Mouse (Mus musculus) lung, embryonic 15.5 days (tissue): Measurements from ENCODE around the gene Elobl. TPM values are rescaled to one million over a fixed set of nuclear protein-coding genes. Genes with fewer than 3 reads are reported as not detected.
A peak's percentile ranks its signal among the peaks of the same experiment; 100 is the strongest.

ENCODE experiments used
- ATAC-seq: fragments of 200-750 bp; cut with Nextera tagmentation; 2 replicates; pipeline ENCODE4 v1.8.0; 2017; ENCODE audit warnings: moderate number of reproducible peaks, borderline replicate concordance; ENCODE audit not compliant: low FRiP score, low TSS enrichment; ENCODE audit errors: extremely low read depth
- H3K27ac ChIP-seq: fragments of 300-500 bp; sonication (generic); 2 replicates; pipeline ENCODE4 v1.5.1; 2015; ENCODE audit warnings: moderate library complexity, mild to moderate bottlenecking, inconsistent platforms
- H3K27me3 ChIP-seq: fragments of 300-500 bp; sonication (generic); 2 replicates; pipeline ENCODE4 v1.6.1; 2015; ENCODE audit warnings: inconsistent platforms
- H3K36me3 ChIP-seq: fragments of 300-500 bp; sonication (generic); 2 replicates; pipeline ENCODE4 v1.6.1; 2015; ENCODE audit warnings: inconsistent platforms
- H3K4me1 ChIP-seq: fragments of 300-500 bp; sonication (generic); 2 replicates; pipeline ENCODE4 v1.6.1; 2015; ENCODE audit warnings: inconsistent platforms
- H3K4me2 ChIP-seq: fragments of 300-500 bp; sonication (generic); 2 replicates; pipeline ENCODE4 v1.6.1; 2015; ENCODE audit warnings: inconsistent platforms, mild to moderate bottlenecking, moderate library complexity
- H3K4me3 ChIP-seq: fragments of 300-500 bp; sonication (generic); 2 replicates; pipeline ENCODE4 v1.5.1; 2015; ENCODE audit warnings: mild to moderate bottlenecking, inconsistent platforms
- H3K9ac ChIP-seq: fragments of 300-500 bp; sonication (generic); 2 replicates; pipeline ENCODE4 v1.6.1; 2015; ENCODE audit warnings: inconsistent platforms
- H3K9me3 ChIP-seq: fragments of 300-500 bp; sonication (generic); 2 replicates; pipeline ENCODE4 v1.6.1; 2016; ENCODE audit warnings: inconsistent platforms
- WGBS: fragments of 180-500 bp; shearing (Covaris S2); methylation state at CpG from one replicate; pipeline ENCODE4 v1.1.7; 2015; 5-methylcytosine and 5-hydroxymethylcytosine counted together
- polyA plus RNA-seq: library from polyadenylated mRNA; unstranded; fragments of >200 nt; fragmentation: Nextera tagmentation; extraction: Ambion mirVana; gene quantifications from 2 replicates; pipeline ENCODE4 v1.2.1, GENCODE M21; 2015

Gene Elobl
- not detected in 2 replicates for polyA plus RNA-seq

DNA sequence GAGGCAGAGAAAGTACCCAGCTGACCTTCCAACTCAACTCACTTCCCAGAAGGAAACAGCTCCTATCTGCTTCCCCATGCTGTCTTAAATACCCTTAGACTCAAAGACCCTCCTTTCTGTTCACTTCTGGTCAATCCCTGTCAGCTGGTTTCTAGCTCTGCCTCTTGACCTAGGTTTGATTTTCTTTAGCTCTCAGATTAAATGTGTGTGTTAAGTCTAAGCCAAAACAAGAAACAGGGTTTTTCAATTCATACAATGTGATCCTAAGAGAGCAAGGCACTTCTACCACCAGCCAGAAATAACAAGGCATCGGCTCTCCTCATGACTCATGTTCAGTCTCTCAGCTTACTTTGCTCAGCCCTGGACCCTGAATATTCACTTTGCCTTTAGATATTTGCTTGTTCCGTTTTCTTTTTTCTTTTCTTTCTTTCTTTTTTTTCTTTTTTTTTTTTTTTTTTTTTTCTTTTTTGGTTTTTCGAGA, at the start of gene Elobl:
TSS of gene Elobl (minus strand) at position 51 of the 481 bp plus-strand sequence.
- H3K9ac ChIP-seq: no peak within 1 kb of the TSS
- ATAC-seq: no peak
- WGBS: 89% methylated on average over 2 of the region's 3 CpGs

DNA sequence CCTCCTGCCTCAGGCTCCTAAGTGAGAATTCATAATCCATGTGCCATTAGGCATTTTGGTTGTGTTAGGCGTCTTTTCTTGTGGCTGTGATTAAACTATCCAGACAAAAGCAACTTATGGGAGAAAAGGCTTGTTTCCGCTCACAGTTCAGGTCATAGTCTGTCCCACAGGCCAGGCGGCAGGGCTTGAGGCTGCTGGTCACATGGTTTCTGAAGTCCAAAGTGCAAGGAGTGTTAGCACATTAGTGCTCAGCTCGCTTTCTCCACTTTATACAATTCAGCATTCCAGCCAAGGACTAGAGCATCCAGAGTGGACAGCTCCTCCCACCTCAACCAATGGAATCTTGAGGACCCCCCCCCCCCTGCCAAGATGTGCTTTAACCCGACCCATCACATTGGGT, 45.5 kb upstream of the Elobl start:
- Histone ChIP-seq H3K27me3 (no peaks in the 10 kb centered on the region), H3K4me2 (no peak overlapping the region), H3K9me3 (no peaks in the 10 kb centered on the region), H3K9ac (no peak overlapping the region), H3K4me1 (no peaks in the 10 kb centered on the region), H3K27ac (no peak overlapping the region), H3K36me3 (peaks cover 53% of the 10 kb centered on the region), H3K4me3 (no peak overlapping the region)
- ATAC-seq: no peak
- 89% methylated on average over 5 of the region's 5 CpGs for WGBS

More for the DNA sequence above, at the start of gene Elobl:
- Histone ChIP-seq H3K36me3 (no peaks in the 10 kb centered on the region), H3K27me3 (no peaks in the 10 kb centered on the region), H3K27ac (no peak within 1 kb of the TSS), H3K4me1 (no peaks in the 10 kb centered on the region), H3K4me2 (no peak within 1 kb of the TSS), H3K4me3 (no peak within 1 kb of the TSS), H3K9me3 (no peaks in the 10 kb centered on the region)

DNA sequence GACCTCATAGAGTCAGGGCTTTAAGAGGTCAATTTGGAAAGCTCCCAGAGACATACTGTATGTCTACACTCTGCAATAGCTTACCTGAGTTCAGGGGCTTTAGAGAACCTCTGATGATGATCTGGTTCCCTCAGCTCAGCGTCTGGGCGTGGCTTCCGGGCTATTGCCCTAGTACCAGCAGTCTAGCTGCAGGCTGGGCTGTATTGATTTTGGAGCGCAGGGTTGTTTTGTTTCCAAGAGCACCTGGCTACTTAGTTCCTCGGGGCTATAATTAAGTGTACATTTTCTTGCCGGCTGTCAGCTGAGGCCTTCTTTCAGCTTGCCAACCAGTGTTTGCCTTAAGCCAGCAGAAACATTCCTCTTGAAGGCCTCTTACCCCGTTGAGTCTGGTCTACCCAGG, 42.8 kb upstream of the Elobl start:
- no peak for ATAC-seq
- H3K4me2 ChIP-seq: no peak overlapping the region
- WGBS: 76% methylated on average over 7 of the region's 7 CpGs
- H3K4me1 ChIP-seq: no peaks in the 10 kb centered on the region
- no peak overlapping the region for H3K27ac ChIP-seq
- H3K27me3 ChIP-seq: no peaks in the 10 kb centered on the region
- H3K9ac ChIP-seq: no peak overlapping the region
- no peaks in the 10 kb centered on the region for H3K9me3 ChIP-seq
- H3K36me3 ChIP-seq: peaks cover 51% of the 10 kb centered on the region
- H3K4me3 ChIP-seq: no peak overlapping the region

DNA sequence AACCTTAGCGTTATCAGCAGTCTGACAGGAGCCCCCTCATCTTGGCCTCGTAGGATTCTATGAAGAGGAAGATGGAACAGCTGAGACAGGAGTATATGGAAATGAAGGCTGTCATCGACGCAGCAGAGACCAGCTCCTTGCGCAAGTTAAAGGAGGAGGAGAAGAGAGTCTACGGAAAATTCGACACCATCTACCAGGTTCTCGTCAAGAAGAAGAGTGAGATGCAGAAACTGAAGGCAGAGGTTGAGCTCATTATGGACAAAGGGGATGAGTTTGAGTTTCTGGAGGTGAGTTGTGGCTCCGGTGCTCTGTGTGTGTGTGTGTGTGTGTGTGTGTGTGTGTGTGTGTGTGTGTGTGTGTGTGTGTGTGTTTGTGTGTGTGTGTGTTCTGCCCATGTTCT, 42.3 kb upstream of the Elobl start:
- no peak for ATAC-seq
- H3K9ac ChIP-seq: no peak overlapping the region
- peaks cover 50% of the 10 kb centered on the region for H3K36me3 ChIP-seq
- H3K4me3 ChIP-seq: no peak overlapping the region
- no peak overlapping the region for H3K27ac ChIP-seq
- no peaks in the 10 kb centered on the region for H3K9me3 ChIP-seq
- 0 out of 2 replicates have a peak, but pooled peaks cover under 1% of the 10 kb centered on the region for H3K4me1 ChIP-seq
- 86% methylated on average over 9 of the region's 9 CpGs for WGBS
- no peak overlapping the region for H3K4me2 ChIP-seq
- H3K27me3 ChIP-seq: no peaks in the 10 kb centered on the region

DNA sequence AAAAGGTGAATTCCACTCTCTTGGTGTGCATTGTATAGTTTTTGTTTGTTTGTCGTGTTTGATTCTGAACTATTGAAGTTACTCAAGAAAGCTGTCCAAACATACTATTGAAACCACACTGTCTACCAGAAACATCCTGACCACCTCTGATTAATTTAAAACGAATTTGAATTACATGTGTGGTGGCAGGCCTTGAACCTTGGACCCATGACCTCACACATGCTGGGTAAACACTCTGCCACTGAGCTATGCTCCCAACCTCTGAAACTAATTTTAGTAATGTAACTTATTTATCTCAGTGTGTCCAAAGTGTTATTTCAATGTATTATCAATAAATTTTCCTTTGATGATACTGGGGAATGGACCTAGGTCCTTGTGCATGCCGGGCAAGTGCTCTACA, 40.9 kb upstream of the Elobl start:
- Histone ChIP-seq H3K9me3 (no peaks in the 10 kb centered on the region), H3K4me1 (peaks cover 14% of the 10 kb centered on the region), H3K9ac (no peak overlapping the region), H3K36me3 (peaks cover 35% of the 10 kb centered on the region), H3K4me3 (no peak overlapping the region), H3K4me2 (no peak overlapping the region), H3K27me3 (no peaks in the 10 kb centered on the region), H3K27ac (no peak overlapping the region)
- ATAC-seq: no peak
- 80% methylated on average over 3 of the region's 3 CpGs for WGBS

DNA sequence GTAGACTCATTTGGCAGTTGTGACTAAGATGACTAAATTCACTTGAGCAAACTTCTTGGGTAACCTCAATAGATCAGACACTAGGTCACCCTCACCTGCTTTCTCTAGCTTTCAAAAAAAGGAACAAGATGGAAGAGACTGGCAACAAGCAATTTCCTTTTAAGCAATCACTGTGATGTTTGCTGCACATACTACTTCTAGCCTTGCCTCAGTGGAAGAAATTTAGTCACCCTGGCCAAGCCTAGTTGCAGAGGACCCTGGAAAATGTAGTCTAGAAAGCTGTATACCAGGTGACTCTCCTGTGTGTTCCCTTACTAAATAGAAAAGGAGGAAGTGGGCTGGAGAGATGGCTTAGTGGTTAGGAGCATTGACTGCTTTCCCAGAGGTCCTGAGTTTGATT, 39.7 kb upstream of the Elobl start:
- Histone ChIP-seq H3K4me3 (no peak overlapping the region), H3K27me3 (no peaks in the 10 kb centered on the region), H3K27ac (no peak overlapping the region), H3K9ac (no peak overlapping the region), H3K4me2 (no peak overlapping the region), H3K36me3 (peaks cover 23% of the 10 kb centered on the region; the same call in 1 of the 2 replicates), H3K4me1 (peaks cover 21% of the 10 kb centered on the region), H3K9me3 (no peaks in the 10 kb centered on the region)
- no peak for ATAC-seq

DNA sequence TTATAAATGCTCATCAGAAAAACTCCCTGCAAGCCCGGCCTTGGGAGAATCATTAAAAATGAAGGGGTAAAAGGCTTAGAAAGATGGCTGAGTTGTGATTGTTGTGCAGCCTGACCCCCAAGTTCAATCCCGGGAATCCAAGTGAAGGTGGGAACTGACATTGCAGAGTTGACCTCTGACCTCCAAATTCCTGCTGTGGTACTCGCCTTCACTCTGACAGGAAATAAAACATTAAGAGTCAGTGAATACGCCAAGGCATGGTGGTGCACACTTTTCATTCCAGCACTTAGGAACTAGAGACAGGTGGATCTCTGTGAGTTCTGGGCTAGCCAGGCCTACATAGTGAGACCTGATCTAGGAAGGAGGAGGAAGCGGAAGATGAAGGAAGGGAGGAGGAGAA, 38.7 kb upstream of the Elobl start:
- ATAC-seq: no peak
- Histone ChIP-seq H3K27me3 (no peaks in the 10 kb centered on the region), H3K9ac (no peak overlapping the region), H3K27ac (no peak overlapping the region), H3K4me1 (peaks cover 24% of the 10 kb centered on the region), H3K36me3 (peaks cover 14% of the 10 kb centered on the region; the same call in 1 of the 2 replicates), H3K4me3 (no peak overlapping the region), H3K4me2 (no peak overlapping the region), H3K9me3 (no peaks in the 10 kb centered on the region)
- WGBS: 56% methylated on average over 5 of the region's 5 CpGs

DNA sequence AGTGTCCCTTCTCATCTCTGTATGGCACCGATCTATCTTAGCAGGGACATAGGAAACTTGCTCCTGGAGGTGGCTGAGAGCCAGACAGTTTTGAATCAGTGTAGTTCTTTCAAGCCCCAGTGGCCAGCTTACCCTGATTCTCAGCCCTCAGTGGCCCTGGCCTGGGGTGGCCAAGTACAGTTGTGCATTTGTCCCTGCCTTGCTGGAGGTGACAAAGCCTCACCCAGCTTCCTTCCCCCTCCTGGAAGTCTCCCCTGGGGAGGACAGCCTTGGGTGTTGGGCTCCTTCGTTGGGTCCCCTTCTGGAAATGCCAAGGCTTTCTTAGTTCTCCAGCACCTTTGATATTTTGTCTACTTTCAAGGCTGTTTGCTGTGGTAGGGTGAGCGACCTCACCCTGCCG, 37.0 kb upstream of the Elobl start:
- H3K36me3 ChIP-seq: peaks cover 8% of the 10 kb centered on the region; the same call in 1 of the 2 replicates
- H3K4me3 ChIP-seq: no peak overlapping the region
- H3K9me3 ChIP-seq: no peaks in the 10 kb centered on the region
- no peak overlapping the region for H3K9ac ChIP-seq
- peaks cover 27% of the 10 kb centered on the region for H3K4me1 ChIP-seq
- no peak for ATAC-seq
- H3K27ac ChIP-seq: peak overlapping the region; percentile 42
- H3K4me2 ChIP-seq: no peak overlapping the region
- WGBS: 48% methylated on average over 4 of the region's 4 CpGs
- H3K27me3 ChIP-seq: no peaks in the 10 kb centered on the region

DNA sequence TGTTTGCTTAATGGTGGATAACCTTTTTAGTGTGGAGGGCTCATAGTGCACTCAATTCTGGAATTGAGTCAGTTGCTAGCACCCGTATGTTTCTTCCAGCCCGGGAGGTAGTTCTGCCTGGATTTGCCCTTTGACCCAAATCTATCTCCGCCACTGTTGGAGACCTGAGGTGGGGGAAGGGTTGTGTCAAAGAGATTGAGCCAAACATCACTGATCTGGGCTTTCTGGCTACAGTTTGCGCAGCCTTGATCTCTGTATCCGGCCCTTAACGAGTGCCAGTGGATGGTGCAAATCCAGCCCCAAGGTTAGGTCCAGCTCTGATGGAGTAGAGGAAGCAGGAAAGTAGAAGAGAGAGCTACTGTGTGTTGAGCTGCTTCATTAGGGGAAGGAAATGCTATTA, 36.3 kb upstream of the Elobl start:
- no peaks in the 10 kb centered on the region for H3K9me3 ChIP-seq
- H3K36me3 ChIP-seq: peaks cover 8% of the 10 kb centered on the region; the same call in 1 of the 2 replicates
- H3K27ac ChIP-seq: peak overlapping the region; percentile 41
- H3K4me3 ChIP-seq: peak overlapping the region; percentile 1; the same call in 1 of the 2 replicates
- WGBS: 24% methylated on average over 6 of the region's 6 CpGs
- H3K27me3 ChIP-seq: no peaks in the 10 kb centered on the region
- peak overlapping the region; percentile 39 for H3K4me2 ChIP-seq
- ATAC-seq: no peak
- H3K4me1 ChIP-seq: peaks cover 27% of the 10 kb centered on the region
- no peak overlapping the region for H3K9ac ChIP-seq

DNA sequence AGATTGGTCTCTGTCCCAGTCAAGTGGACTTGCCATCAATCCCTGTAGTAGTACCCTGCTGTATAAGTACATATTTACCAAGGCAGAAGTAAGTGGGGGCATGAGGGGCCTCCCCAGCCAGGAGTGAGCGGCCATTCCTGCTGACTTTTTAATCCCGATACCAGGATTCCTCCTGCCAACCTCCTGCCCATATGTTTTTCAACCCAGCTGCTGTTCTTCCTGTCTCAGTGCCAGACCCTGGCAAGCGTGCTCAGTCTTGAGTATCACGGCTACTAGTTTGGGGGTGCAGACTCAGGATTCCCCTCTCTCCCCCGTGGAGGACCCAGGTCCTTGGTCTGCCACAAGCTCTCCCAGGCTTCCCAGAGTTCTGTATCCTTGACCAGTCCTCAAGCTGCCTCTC, 35.9 kb upstream of the Elobl start:
- Histone ChIP-seq H3K9me3 (no peaks in the 10 kb centered on the region), H3K4me2 (peak overlapping the region; percentile 39), H3K4me3 (peak overlapping the region; percentile 1; the same call in 1 of the 2 replicates), H3K9ac (no peak overlapping the region), H3K4me1 (peaks cover 27% of the 10 kb centered on the region), H3K27ac (peak overlapping the region; percentile 41), H3K27me3 (no peaks in the 10 kb centered on the region), H3K36me3 (peaks cover 8% of the 10 kb centered on the region; the same call in 1 of the 2 replicates)
- WGBS: 32% methylated on average over 5 of the region's 5 CpGs
- no peak for ATAC-seq

DNA sequence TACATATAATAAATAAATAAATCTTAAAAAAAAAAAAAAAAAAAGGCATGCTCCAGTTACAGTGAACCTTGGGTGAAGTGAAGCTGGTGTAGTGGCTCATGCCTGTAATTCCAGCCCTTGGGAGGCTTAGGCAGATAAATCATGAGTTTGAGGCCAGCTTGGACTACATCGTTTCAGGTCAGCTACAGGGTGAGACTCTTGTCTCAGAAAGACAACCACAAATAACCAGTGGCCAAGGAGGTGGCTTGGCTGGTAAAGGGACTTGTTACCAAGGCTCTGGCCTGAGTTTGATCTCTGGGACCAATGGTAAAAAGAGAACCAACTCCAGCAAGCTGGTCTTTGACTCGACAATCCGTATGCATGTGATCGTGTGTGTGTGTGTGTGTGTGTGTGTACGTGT, 35.3 kb upstream of the Elobl start:
- Histone ChIP-seq H3K27ac (no peak overlapping the region), H3K27me3 (no peaks in the 10 kb centered on the region), H3K9ac (no peak overlapping the region), H3K4me2 (peak overlapping the region; percentile 39), H3K9me3 (no peaks in the 10 kb centered on the region), H3K4me1 (peaks cover 27% of the 10 kb centered on the region), H3K4me3 (no peak overlapping the region), H3K36me3 (peaks cover 8% of the 10 kb centered on the region; the same call in 1 of the 2 replicates)
- no peak for ATAC-seq
- 71% methylated on average over 5 of the region's 5 CpGs for WGBS

DNA sequence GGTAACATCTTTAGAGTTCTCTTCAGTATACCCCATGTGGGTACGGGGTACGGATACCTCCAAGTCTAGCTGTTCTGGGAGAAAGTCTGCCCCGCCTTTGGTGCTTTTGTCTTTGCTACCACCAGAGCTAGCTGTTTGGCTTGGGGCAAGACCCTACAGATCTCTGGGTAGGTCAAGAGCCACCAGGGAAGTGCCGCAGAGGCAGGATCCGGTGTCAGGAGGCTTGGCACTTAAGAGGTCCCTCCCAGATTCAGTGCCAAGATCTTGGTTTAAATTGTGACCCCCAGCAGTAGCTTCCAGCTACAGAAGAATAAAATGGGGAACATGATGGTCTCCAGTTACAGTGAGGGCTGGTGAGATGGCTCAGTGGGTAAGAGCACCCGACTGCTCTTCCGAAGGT, 34.8 kb upstream of the Elobl start:
- Histone ChIP-seq H3K27ac (0 out of 2 replicates have a peak overlapping the region, but pooled peaks have one; percentile 2), H3K27me3 (no peaks in the 10 kb centered on the region), H3K4me2 (peak overlapping the region; percentile 73), H3K4me1 (peaks cover 27% of the 10 kb centered on the region), H3K36me3 (peaks cover 7% of the 10 kb centered on the region; the same call in 1 of the 2 replicates), H3K9me3 (no peaks in the 10 kb centered on the region), H3K9ac (no peak overlapping the region), H3K4me3 (peak overlapping the region; percentile 12)
- WGBS: 92% methylated on average over 7 of the region's 7 CpGs
- no peak for ATAC-seq

DNA sequence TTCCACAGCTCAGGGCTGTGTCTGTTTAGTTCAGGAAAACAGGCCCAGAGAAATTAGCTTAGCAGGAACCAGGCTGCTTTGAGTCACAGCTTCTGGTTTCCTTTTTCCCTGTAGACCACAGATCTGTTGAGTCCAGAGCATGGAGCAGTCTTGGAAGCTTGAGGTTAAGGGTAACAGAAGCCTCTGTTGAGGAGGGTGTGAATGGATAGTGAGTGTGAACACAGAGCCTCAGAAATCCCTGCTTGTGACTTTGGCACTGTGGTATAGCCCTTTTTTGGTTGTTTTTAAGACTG, 33.7 kb upstream of the Elobl start:
- Histone ChIP-seq H3K27me3 (no peaks in the 10 kb centered on the region), H3K9ac (peak overlapping the region; percentile 59), H3K27ac (no peak overlapping the region), H3K4me3 (peak overlapping the region; percentile 68), H3K4me1 (peaks cover 27% of the 10 kb centered on the region), H3K4me2 (peak overlapping the region; percentile 73), H3K36me3 (no peaks in the 10 kb centered on the region), H3K9me3 (no peaks in the 10 kb centered on the region)
- no peak for ATAC-seq
